Mouse (Mus musculus) adrenal gland, postnatal 14 days (tissue): ENCODE measurements at regions not wholly inside any gene's neighbourhood (a gene's known extent, or its start where the extent isn't known, plus 50 kb on each side); places are given as distances from the start of the nearest gene placed in this dataset.
"Not testable (repeated sequence)": the region's sequence is repeated elsewhere in the genome, so short reads cannot be mapped to it uniquely, and the experiment has no call there.

Experiments used
- DNase-seq: peaks from one replicate; pipeline ENCODE4 v3.0.0; 2021; ENCODE audit warnings: mixed read lengths

DNA sequence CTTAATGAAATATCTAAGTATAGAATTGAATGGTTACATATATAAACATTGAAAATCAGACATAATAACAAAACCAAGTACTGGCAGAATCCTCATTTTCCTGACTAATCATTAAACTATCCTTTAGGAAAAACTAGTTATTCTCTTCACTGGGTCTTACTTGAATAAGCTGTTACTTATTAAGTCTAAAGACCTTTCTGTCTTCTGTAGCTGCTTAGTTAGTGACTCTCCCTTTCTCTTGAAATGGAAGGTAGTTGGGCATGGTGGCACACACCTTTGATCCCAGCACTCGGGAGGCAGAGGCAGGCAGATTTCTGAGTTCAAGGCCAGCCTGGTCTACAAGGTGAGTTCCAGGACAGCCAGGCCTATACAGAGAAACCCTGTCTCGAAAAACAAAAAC, 135.9 kb upstream of the Abcb5 start:
- not testable (repeated sequence) for DNase-seq

GRCm38 (mm10) chr12:119099736-119100135, 133.5 kb upstream of the Abcb5 start:
- no peak for DNase-seq

- DNase-seq, result no peak
These were observed 131.6 kb upstream of the Abcb5 start for GRCm38 (mm10) chr12:119097814-119098213.

- no peak for DNase-seq
These were observed 128.1 kb upstream of the Abcb5 start for GRCm38 (mm10) chr12:119094314-119094713.

GRCm38 (mm10) chr12:119093402-119093801, 127.2 kb upstream of the Abcb5 start:
- no peak for DNase-seq

GRCm38 (mm10) chr12:119089292-119089691, 123.1 kb upstream of the Abcb5 start:
- no peak for DNase-seq

DNA sequence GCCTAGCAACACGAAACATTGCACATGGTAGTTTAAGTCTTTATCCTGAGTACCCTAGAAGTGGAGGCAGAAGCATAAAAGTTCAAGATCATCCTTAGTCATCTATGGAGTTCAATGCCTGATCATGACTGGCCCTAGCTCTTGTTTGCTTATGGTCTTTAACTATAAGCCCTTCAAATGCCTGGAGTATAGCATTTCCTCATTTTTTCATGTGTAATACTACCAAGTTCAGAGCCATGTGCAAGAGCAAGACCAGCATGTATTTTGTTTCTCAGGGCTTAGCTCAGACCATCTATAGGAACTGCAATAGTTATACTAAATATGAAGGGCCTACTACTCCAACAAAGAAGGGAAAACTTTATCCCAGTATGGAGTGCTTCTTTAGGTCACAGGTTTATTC, 122.4 kb upstream of the Abcb5 start:
- no peak for DNase-seq

- peak; percentile 65 for DNase-seq
These were observed 118.6 kb upstream of the Abcb5 start for GRCm38 (mm10) chr12:119084814-119085213.

GRCm38 (mm10) chr12:119082781-119083180, 116.6 kb upstream of the Abcb5 start:
- DNase-seq, result no peak

DNA sequence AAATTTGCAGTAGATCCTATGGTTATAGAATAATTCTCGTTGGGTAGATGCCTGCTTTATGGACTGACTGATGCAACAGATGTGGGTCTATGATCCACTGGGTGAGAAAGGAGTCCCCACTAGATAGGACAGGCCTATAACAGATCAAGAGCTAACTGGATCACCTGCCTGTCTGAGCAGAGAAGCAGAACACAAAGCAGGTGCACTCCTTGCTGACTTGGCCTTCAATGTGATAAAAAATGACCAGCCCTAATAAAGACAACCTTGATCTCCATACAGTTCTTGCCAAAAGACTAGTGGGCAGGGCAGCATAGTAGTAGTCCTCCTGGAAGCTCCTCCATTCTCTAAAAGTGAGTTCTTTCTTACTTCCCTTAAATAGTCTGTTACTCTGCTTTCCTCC, 109.6 kb upstream of the Abcb5 start:
- no peak for DNase-seq

- DNase-seq, result no peak
These were observed 108.7 kb upstream of the Abcb5 start for GRCm38 (mm10) chr12:119074742-119075478.

DNA sequence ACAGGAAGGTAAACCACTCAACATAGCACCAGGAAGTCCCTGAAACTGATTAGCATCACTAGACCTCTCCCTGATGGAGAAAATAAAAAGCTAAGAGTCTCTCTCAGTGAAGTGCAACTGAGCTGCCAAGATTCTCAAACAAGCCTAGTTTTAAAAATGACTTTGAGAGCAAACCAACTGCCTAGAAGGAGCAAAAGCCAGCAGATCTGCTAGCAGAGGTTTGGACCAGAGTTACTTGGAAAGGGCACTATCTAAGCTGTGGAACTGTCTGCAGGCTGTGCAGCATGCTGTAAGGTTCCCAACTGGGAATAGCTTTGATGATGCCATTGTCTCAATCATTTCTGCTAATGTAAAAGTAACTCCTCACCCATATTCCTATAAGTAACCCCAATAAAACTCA, 107.9 kb upstream of the Abcb5 start:
- no peak for DNase-seq

DNA sequence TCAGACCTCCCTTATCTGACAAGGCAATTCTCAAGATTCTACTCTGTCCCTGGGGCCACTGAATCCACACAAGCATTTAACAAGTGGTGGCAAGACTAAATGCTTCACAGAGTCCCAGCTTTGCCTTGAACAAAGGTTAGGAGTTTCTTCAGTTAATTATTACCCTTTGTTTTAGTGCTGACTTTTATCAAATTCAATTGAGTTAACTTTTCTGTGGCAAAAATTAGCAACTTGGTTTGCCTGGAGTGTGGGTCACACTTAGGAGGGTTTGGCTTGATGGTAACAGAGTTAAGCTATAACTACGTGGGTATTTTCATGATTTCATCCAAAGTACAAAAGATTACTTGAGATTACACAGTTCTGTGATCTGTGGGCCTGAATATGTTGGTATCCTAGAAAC, 104.7 kb upstream of the Abcb5 start:
- no peak for DNase-seq

DNA sequence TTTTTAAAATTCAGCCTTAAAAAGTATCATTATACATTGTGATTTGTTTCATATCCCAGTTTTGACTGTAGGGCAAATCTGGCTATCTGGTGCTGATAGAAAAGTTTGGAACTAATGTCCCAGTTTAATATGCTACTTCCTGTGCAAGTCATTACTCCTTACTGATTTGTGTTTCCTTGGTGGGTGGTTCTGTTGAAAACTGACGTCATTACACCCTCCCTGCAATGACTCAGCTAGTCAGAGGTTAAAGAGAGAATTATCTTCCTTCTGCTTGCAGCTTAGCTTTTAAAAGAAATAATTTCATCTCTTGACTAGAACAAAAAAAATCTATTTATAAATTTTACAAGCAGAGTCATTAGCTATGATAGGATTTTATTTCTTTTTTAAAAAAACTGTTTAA, 104.2 kb upstream of the Abcb5 start:
- DNase-seq, result no peak

GRCm38 (mm10) chr12:119069747-119070146, 103.5 kb upstream of the Abcb5 start:
- DNase-seq, result no peak

- no peak for DNase-seq
These were observed 101.9 kb upstream of the Abcb5 start for GRCm38 (mm10) chr12:119068079-119068478.

GRCm38 (mm10) chr12:119062931-119063330, 96.7 kb upstream of the Abcb5 start:
- DNase-seq, result no peak

DNA sequence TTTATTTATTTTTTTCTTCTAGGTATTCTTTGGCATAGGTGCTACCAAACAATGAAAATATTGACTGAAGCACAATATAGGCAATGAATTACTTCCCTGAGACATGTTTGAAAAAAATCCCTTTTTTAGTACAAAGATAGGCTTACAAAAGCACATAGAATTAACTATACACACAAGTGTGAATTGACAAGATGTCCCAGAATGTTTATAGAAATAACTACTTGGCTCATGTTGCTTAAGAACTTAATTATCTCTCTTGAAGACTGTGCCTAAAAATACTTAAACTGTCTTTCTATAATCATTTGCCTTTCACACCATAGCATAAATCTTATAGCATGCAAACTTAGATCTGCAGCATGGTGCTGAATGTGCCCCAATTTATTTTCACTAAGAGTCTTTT, 96.3 kb upstream of the Abcb5 start:
- no peak for DNase-seq

DNA sequence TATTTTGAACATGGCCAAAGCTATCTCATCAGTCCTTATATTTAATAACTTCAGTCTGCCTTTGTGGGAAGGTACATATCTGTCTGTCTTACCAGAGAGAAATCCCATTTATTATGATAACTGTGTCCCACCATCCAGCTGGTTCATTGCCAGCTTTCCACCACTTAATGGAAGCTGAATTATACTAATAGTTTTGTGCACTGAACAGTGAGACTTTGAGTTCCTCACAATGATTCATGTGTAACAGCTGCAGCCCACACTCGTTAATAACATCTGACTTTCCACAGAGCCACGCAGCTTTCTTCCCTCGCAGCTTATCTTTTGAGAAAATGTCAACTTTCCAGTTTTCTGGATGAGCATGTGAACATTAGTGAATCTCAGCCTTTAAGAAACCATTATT, 88.3 kb upstream of the Abcb5 start:
- peak; percentile 4 for DNase-seq

DNA sequence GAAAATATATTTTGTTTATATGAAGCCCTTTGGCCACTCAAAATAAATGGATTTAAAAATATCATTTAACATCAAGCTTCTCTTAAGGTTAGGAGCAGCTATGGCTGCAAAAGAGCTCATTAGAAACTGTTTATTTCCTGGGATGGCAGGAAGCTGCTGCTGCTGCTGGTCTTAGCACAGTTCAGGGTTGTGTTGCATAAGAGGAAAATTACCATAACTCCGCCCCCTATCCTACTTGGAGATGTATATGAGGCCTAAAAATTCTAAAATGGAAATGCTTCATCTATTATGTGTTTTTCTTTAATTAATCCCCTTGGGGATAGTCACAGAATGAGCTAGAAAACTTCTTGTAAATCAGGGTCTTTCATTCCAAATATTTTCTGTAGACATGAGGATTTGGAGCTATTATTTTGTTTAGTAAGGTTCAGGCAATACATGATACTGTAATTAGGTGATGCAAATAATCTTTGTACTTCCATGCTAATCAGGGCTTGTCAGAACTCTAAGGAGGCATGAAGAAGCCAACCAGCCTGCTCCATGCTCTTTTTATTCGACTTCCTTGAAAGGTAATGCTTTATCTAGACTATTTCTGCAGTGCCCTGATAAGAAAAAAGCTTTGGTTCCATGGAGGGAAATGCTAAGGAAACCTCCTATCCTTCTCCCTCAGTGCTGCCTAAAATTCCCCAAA, 85.6 kb upstream of the Abcb5 start:
- no peak for DNase-seq

GRCm38 (mm10) chr12:119038306-119038705, 72.1 kb upstream of the Abcb5 start:
- DNase-seq, result no peak

- no peak for DNase-seq
These were observed 68.6 kb upstream of the Abcb5 start for GRCm38 (mm10) chr12:119034828-119035227.

- DNase-seq, result no peak
These were observed 62.5 kb upstream of the Abcb5 start for GRCm38 (mm10) chr12:119028711-119029110.

GRCm38 (mm10) chr12:119028161-119028560, 61.9 kb upstream of the Abcb5 start:
- no peak for DNase-seq
